23 mouse cellular contexts compared by ENCODE assay signal in genomic region chr10:111133936-111134335, GRCm38 (mm10). TPM values are rescaled to one million over a fixed set of nuclear protein-coding genes. Genes with fewer than 3 reads are reported as not detected.
DNase-seq lines count a peak whose midpoint lies in the region; TF ChIP-seq lines count a peak whose summit lies in the region.
"Had no signal": no experiment of that assay in that cellular context is flagged by ENCODE, and none has a peak within 500 bp of the region (broad histone marks: within the 10 kb centered on the region; RNA-seq: fewer than 3 reads in every experiment).

No protein-coding gene starts in this region.

- peak; percentile 58 to 71 for DNase-seq in spleen, postnatal 36 days (ENCODE audit: low spot score in 2 of 2)
- no peak for DNase-seq in spleen, adult 12 weeks (ENCODE audit: low spot score)
- peak; percentile 84 for DNase-seq in kidney, adult 2 months
- peak; percentile 35 for DNase-seq in kidney, postnatal 10 days
- DNase-seq in thymus, postnatal 4 days, result no peak
- no peak for DNase-seq in thymus, postnatal 10 days (ENCODE audit: low spot score in 2 of 2)
- DNase-seq in left cerebral cortex, postnatal 36 days (ENCODE audit: low spot score in 2 of 2), result no peak
- DNase-seq: adrenal gland, postnatal 36 days; cerebellum, adult 11-12 months; cerebellum, postnatal 25 days; gastrocnemius, postnatal 25 days; heart, postnatal 4 days; layer of hippocampus, adult 9-11 months; liver, embryonic 13.5 days; lung, postnatal 4 days; right cerebral cortex, postnatal 4 days; thymus, adult 18-20 months had no signal

- H3K27ac ChIP-seq in kidney, adult 2 months (ENCODE audit: insufficient read depth, low read depth, low read length), result peak overlapping the region; percentile 93
- H3K27ac ChIP-seq: embryonic facial prominence, embryonic 12.5 days; hindbrain, embryonic 14.5 days; liver, embryonic 13.5 days; lung, embryonic 15.5 days; midbrain, embryonic 12.5 days; neural tube, embryonic 15.5 days had no signal

- H3K27me3 ChIP-seq in kidney, adult 2 months (replicated peaks; ENCODE audit: control insufficient read depth, insufficient read depth, low read length), result no peaks in the 10 kb centered on the region
- no peaks in the 10 kb centered on the region for H3K27me3 ChIP-seq in megakaryocyte, embryonic 14.5 days (replicated peaks)
- H3K27me3 ChIP-seq: embryonic facial prominence, embryonic 12.5 days; liver, embryonic 13.5 days; lung, embryonic 15.5 days; midbrain, embryonic 12.5 days; neural tube, embryonic 15.5 days had no signal

- TF ChIP-seq POLR2A in kidney, adult 2 months (IDR thresholded peaks at IDR 0.05; ENCODE audit: low read depth, low read length), result no peak

- intact Hi-C loops in left cerebral cortex, postnatal 36 days (cut with DNase I), result no loop called here

- H3K4me3 ChIP-seq in kidney, adult 2 months (ENCODE audit: insufficient read depth, low read depth, low read length), result no peak overlapping the region
- peak overlapping the region; percentile 9 for H3K4me3 ChIP-seq in megakaryocyte, embryonic 14.5 days (replicated peaks)
- H3K4me3 ChIP-seq: embryonic facial prominence, embryonic 12.5 days; liver, embryonic 13.5 days; lung, embryonic 15.5 days; midbrain, embryonic 12.5 days; neural tube, embryonic 15.5 days had no signal

- H3K9me3 ChIP-seq in megakaryocyte, embryonic 14.5 days, result no peaks in the 10 kb centered on the region
- H3K9me3 ChIP-seq: embryonic facial prominence, embryonic 12.5 days; liver, embryonic 13.5 days; lung, embryonic 15.5 days; midbrain, embryonic 12.5 days; neural tube, embryonic 15.5 days had no signal

- no peaks in the 10 kb centered on the region for H3K36me3 ChIP-seq in kidney, adult 2 months (ENCODE audit: control insufficient read depth, insufficient read depth, low read length)
- H3K36me3 ChIP-seq in megakaryocyte, embryonic 14.5 days (replicated peaks; ENCODE audit: low read length), result no peaks in the 10 kb centered on the region
- H3K36me3 ChIP-seq: embryonic facial prominence, embryonic 12.5 days; liver, embryonic 13.5 days; lung, embryonic 15.5 days; midbrain, embryonic 12.5 days; neural tube, embryonic 15.5 days had no signal

- WGBS in kidney, adult 2 months, result 49% methylated on average over 8 of the region's 8 CpGs

- no peak for TF ChIP-seq CTCF in kidney, adult 2 months (conservative IDR thresholded peaks at IDR 0.05; ENCODE audit: insufficient read depth, insufficient read length, low read depth, low read length)

- peaks cover 12% of the 10 kb centered on the region for H3K4me1 ChIP-seq in kidney, adult 2 months (ENCODE audit: control insufficient read depth, insufficient read depth, low read length)
- H3K4me1 ChIP-seq in megakaryocyte, embryonic 14.5 days, result peaks cover 23% of the 10 kb centered on the region
- H3K4me1 ChIP-seq: embryonic facial prominence, embryonic 12.5 days; liver, embryonic 13.5 days; lung, embryonic 15.5 days; midbrain, embryonic 12.5 days; neural tube, embryonic 15.5 days had no signal

RNA-seq across cellular contexts. Expression of gene Osbpl8, which starts 30.6 kb away (rescaled TPM):
- 17.1 and 17.6 TPM in 2 replicates for polyA plus RNA-seq in kidney, adult 2 months (2012; rRNA removed)
- polyA plus RNA-seq in megakaryocyte, embryonic 14.5 days (2012; ENCODE audit: insufficient read depth, low replicate concordance), result 1.1 and 1.3 TPM in 2 replicates
- total RNA-seq in left cerebral cortex, postnatal 36 days (2021), result 10 to 100 TPM; 83.9 to 99.7 TPM

Comparison
In these comparisons a context has a peak if more than half of its experiments do, and no peak if none do; other contexts are left out.
1. DNase-seq: peak in spleen, postnatal 36 days (2 of 2), kidney, adult 2 months (single experiment) and kidney, postnatal 10 days (single experiment); none in spleen, adult 12 weeks (single experiment), thymus, postnatal 4 days (single experiment), thymus, postnatal 10 days (0 of 2) and left cerebral cortex, postnatal 36 days (0 of 2).